Mouse (Mus musculus): ENCODE data around the gene Gpc5. TPM values are rescaled to one million over a fixed set of nuclear protein-coding genes. Genes with fewer than 3 reads are reported as not detected.

Gpc5 gene
- polyA plus RNA-seq (2012; rRNA removed) (0.02 TPM in 1 of 2 replicates, not detected in the other), polyA plus RNA-seq (2014; fragmentation: Nextera tagmentation; extraction: Ambion mirVana) (0.05 and 0.08 TPM in 2 replicates)

DNA sequence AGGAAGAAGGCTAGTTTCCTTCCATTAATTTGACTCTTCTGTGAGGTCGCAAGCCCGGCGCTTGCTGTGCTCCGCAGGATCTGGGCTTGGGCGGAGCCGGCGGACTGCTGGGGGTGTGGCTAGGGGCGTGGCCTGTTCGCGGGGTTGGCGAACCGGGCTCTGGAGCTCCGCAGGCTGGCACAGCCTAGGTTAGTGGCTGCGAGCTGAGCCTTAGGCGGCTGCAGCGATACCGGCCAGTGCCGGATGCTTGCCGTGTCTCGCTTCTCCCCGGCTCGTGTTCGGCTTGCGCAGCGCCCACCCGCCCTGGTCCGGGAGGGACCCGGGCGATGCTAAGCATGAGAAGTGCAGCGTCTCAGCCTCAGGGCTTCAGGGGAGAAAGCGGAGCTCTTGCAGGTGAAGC lies at the start of gene Gpc5:
Gene Gpc5, plus strand, starts transcription at position 135 of the 400 bp plus-strand sequence.
- ATAC-seq (ENCODE audit: insufficient read depth) (peak; percentile 88), DNase-seq (ENCODE audit: low read depth in 3 of 3, low spot score in 3 of 3) (peak; percentile 22 to 46 (median 40))
- H3K9me3 ChIP-seq (ENCODE audit: control insufficient read depth, low read length) = no peaks in the 10 kb centered on the region
- WGBS (ENCODE audit: insufficient replicate concordance) = under 1% methylated on average over 30 of the region's 31 CpGs
- no peaks in the 10 kb centered on the region for H3K4me1 ChIP-seq (replicated peaks; ENCODE audit: control insufficient read depth in 2 of 2, insufficient read depth in 2 of 2, low read length in 1 of 2)
- H3K4me2 ChIP-seq (ENCODE audit: low read depth) = peak within 1 kb of the TSS; percentile 62
- TF ChIP-seq CTCF (IDR thresholded peaks at IDR 0.05; ENCODE audit: low read depth) = no peak
- TF ChIP-seq EP300 (IDR thresholded peaks at IDR 0.05; ENCODE audit: low read depth) = no peak
- H3K27me3 ChIP-seq (ENCODE audit: control insufficient read depth, insufficient read depth, low read length) = peaks cover 34% of the 10 kb centered on the region
- H3K27ac ChIP-seq = no peak within 1 kb of the TSS
- H3K36me3 ChIP-seq (replicated peaks; ENCODE audit: control insufficient read depth, insufficient read depth, low read depth) = no peaks in the 10 kb centered on the region
- no peak within 1 kb of the TSS for H3K9ac ChIP-seq (replicated peaks)
- peak within 1 kb of the TSS; percentile 16 to 40 for H3K4me3 ChIP-seq (ENCODE audit: insufficient read depth in 1 of 2, low read depth in 2 of 2, low read length in 2 of 2)

DNA sequence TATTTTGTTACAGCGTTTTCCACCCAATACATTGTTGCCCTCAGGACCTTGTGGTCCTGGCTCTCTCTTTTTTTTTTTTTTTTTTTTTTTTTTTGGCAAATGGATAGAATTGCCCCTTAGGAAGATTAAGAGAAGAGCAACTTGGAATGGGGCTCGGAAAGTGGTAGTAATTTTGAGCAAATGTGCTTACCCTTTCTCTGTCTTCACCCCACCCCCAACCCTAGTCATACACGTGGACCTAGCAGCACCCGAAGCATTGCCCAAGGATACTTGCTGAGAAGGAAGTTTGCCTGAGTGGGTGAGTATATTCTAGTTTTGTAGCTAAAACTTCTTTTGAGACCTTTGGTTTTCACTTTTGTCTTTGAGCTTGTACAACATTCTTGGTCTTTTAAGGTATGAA lies 49.4 kb upstream of the Gpc5 start:
- Histone ChIP-seq H3K4me1 (replicated peaks; ENCODE audit: control insufficient read depth in 2 of 2, insufficient read depth in 2 of 2, low read length in 1 of 2) (peaks cover 2 to 8% of the 10 kb centered on the region in 2 experiments), H3K4me3 (ENCODE audit: insufficient read depth in 1 of 2, low read depth in 2 of 2, low read length in 2 of 2) (peak overlapping the region; percentile 91 to 95), H3K9me3 (ENCODE audit: control insufficient read depth, low read length) (no peaks in the 10 kb centered on the region), H3K4me2 (ENCODE audit: low read depth) (peak overlapping the region; percentile 87), H3K27ac (no peak overlapping the region), H3K36me3 (replicated peaks; ENCODE audit: control insufficient read depth, insufficient read depth, low read depth) (peaks cover 42% of the 10 kb centered on the region), H3K27me3 (ENCODE audit: control insufficient read depth, insufficient read depth, low read length) (no peaks in the 10 kb centered on the region; the same call in 1 of the 2 replicates), H3K9ac (replicated peaks) (peak overlapping the region; percentile 68)
- WGBS (ENCODE audit: insufficient replicate concordance) = 0% methylated on average over 4 of the region's 4 CpGs
- ATAC-seq (ENCODE audit: insufficient read depth) (no peak), DNase-seq (ENCODE audit: low read depth in 3 of 3, low spot score in 3 of 3) (peak in 1 of 3 experiments; percentile 9)
- TF ChIP-seq EP300 (IDR thresholded peaks at IDR 0.05; ENCODE audit: low read depth) (no peak), CTCF (IDR thresholded peaks at IDR 0.05; ENCODE audit: low read depth) (no peak)

DNA sequence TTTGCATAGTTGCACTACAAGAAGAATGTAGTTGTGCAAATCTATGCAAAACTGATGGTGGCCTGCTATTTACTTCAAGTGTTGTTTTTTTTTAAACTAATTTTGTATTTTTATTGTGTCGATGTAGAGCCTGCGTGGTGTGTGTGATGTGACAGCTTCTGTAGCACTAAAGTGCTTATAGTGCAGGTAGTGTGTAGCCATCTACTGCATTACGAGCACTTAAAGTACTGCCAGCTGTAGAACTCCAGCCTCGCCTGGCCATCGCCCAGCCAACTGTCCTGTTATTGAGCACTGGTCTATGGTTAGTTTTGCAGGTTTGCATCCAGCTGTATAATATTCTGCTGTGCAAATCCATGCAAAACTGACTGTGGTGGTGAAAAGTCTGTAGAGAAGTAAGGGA lies 48.0 kb upstream of the Gpc5 start:
- ATAC-seq (ENCODE audit: insufficient read depth) (no peak), DNase-seq (ENCODE audit: low read depth in 3 of 3, low spot score in 3 of 3) (no peak)
- peaks cover 2 to 8% of the 10 kb centered on the region in 2 experiments for H3K4me1 ChIP-seq (replicated peaks; ENCODE audit: control insufficient read depth in 2 of 2, insufficient read depth in 2 of 2, low read length in 1 of 2)
- no peaks in the 10 kb centered on the region; the same call in 1 of the 2 replicates for H3K27me3 ChIP-seq (ENCODE audit: control insufficient read depth, insufficient read depth, low read length)
- WGBS (ENCODE audit: insufficient replicate concordance) = 80% methylated on average over 5 of the region's 5 CpGs
- no peak overlapping the region for H3K4me3 ChIP-seq (ENCODE audit: insufficient read depth in 1 of 2, low read depth in 2 of 2, low read length in 2 of 2)
- H3K9ac ChIP-seq (replicated peaks) = no peak overlapping the region
- TF ChIP-seq CTCF (IDR thresholded peaks at IDR 0.05; ENCODE audit: low read depth) = no peak
- no peak for TF ChIP-seq EP300 (IDR thresholded peaks at IDR 0.05; ENCODE audit: low read depth)
- H3K27ac ChIP-seq = no peak overlapping the region
- peak overlapping the region; percentile 24 for H3K4me2 ChIP-seq (ENCODE audit: low read depth)
- H3K9me3 ChIP-seq (ENCODE audit: control insufficient read depth, low read length) = no peaks in the 10 kb centered on the region
- peaks cover 42% of the 10 kb centered on the region for H3K36me3 ChIP-seq (replicated peaks; ENCODE audit: control insufficient read depth, insufficient read depth, low read depth)

DNA sequence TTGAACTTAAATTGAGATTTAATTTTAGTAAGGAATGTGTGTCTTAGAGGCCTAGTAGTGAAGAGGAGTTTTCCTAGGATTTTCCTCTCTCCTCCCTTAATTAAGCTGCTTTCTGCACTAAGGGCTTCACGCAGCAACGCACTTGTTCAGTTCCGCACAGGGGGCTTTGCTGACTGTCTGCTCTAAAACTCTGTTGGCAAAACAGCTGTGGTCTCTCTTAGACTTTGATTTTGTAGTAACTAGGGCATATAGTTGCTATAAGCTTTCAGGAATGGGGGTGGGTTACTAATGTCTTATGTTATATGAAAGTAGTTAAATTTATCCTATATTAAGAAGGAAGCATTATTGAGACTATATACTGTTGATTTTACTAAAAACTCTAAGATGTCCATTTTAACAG lies 46.3 kb upstream of the Gpc5 start:
- TF ChIP-seq EP300 (IDR thresholded peaks at IDR 0.05; ENCODE audit: low read depth) (no peak), CTCF (IDR thresholded peaks at IDR 0.05; ENCODE audit: low read depth) (no peak)
- WGBS (ENCODE audit: insufficient replicate concordance) = 94% methylated on average over 3 of the region's 3 CpGs
- H3K9me3 ChIP-seq (ENCODE audit: control insufficient read depth, low read length) = no peaks in the 10 kb centered on the region
- ATAC-seq (ENCODE audit: insufficient read depth) (no peak), DNase-seq (ENCODE audit: low read depth in 3 of 3, low spot score in 3 of 3) (no peak)
- peaks cover 0 to 5% of the 10 kb centered on the region in 2 experiments; a peak in 3 of 4 replicates for H3K4me1 ChIP-seq (replicated peaks; ENCODE audit: control insufficient read depth in 2 of 2, insufficient read depth in 2 of 2, low read length in 1 of 2)
- no peak overlapping the region for H3K4me2 ChIP-seq (ENCODE audit: low read depth)
- peaks cover 42% of the 10 kb centered on the region for H3K36me3 ChIP-seq (replicated peaks; ENCODE audit: control insufficient read depth, insufficient read depth, low read depth)
- H3K27me3 ChIP-seq (ENCODE audit: control insufficient read depth, insufficient read depth, low read length) = no peaks in the 10 kb centered on the region
- no peak overlapping the region for H3K27ac ChIP-seq
- no peak overlapping the region for H3K4me3 ChIP-seq (ENCODE audit: insufficient read depth in 1 of 2, low read depth in 2 of 2, low read length in 2 of 2)
- H3K9ac ChIP-seq (replicated peaks) = no peak overlapping the region

DNA sequence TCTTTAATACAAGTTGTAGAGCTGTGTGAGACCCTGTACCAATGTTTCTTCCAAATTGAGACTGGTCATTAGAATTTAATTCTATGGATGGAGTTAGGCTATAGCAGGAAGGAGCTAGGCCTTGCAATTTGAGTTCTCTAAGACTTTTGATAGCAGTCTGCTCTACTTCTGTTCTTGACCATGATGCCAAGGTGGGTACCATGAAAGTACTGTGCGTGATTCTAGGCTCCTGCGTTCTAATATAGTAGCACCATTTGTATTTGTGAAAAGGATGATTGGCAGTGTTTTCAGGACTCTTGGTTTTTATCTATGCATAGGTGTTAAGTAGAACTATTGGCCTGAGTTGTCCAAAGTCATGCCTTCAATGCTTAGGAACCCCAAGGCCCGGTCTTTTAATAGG lies 44.7 kb upstream of the Gpc5 start:
- WGBS (ENCODE audit: insufficient replicate concordance) = 83% methylated on average over 3 of the region's 3 CpGs

More for the DNA sequence above, 44.7 kb upstream of the Gpc5 start:
- Histone ChIP-seq H3K27ac (no peak overlapping the region), H3K9ac (replicated peaks) (no peak overlapping the region), H3K27me3 (ENCODE audit: control insufficient read depth, insufficient read depth, low read length) (no peaks in the 10 kb centered on the region), H3K4me2 (ENCODE audit: low read depth) (no peak overlapping the region), H3K36me3 (replicated peaks; ENCODE audit: control insufficient read depth, insufficient read depth, low read depth) (peaks cover 42% of the 10 kb centered on the region), H3K4me3 (ENCODE audit: insufficient read depth in 1 of 2, low read depth in 2 of 2, low read length in 2 of 2) (no peak overlapping the region), H3K4me1 (replicated peaks; ENCODE audit: control insufficient read depth in 2 of 2, insufficient read depth in 2 of 2, low read length in 1 of 2) (peaks cover 0 to 5% of the 10 kb centered on the region in 2 experiments; a peak in 3 of 4 replicates), H3K9me3 (ENCODE audit: control insufficient read depth, low read length) (no peaks in the 10 kb centered on the region)
- no peak for DNase-seq (ENCODE audit: low read depth in 3 of 3, low spot score in 3 of 3)
- no peak for ATAC-seq (ENCODE audit: insufficient read depth)
- TF ChIP-seq CTCF (IDR thresholded peaks at IDR 0.05; ENCODE audit: low read depth) (no peak), EP300 (IDR thresholded peaks at IDR 0.05; ENCODE audit: low read depth) (no peak)
